Mouse (Mus musculus): ENCODE measurements at regions not wholly inside any gene's neighbourhood (a gene's known extent, or its start where the extent isn't known, plus 50 kb on each side); places are given as distances from the start of the nearest gene placed in this dataset.
"Not testable (repeated sequence)": the region's sequence is repeated elsewhere in the genome, so short reads cannot be mapped to it uniquely, and the experiment has no call there.

- no peak for DNase-seq (ENCODE audit: low spot score in 2 of 2)
These were observed 125.3 kb downstream of the Gipc2 start for GRCm38 (mm10) chr3:152040751-152041150.

- not testable (repeated sequence) for DNase-seq (ENCODE audit: low spot score in 2 of 2)
These were observed 129.2 kb downstream of the Gipc2 start for GRCm38 (mm10) chr3:152036819-152037218.

GRCm38 (mm10) chr3:152035416-152035815 lies 130.6 kb downstream of the Gipc2 start:
- no peak for DNase-seq (ENCODE audit: low spot score in 2 of 2)

- DNase-seq (ENCODE audit: low spot score in 2 of 2) = no peak
These were observed 131.3 kb downstream of the Gipc2 start for GRCm38 (mm10) chr3:152034686-152035085.

- no peak for DNase-seq (ENCODE audit: low spot score in 2 of 2)
These were observed 131.8 kb downstream of the Gipc2 start for GRCm38 (mm10) chr3:152034221-152034620.

GRCm38 (mm10) chr3:152032663-152033318 lies 133.2 kb downstream of the Gipc2 start:
- no peak for DNase-seq (ENCODE audit: low spot score in 2 of 2)

- no peak for DNase-seq (ENCODE audit: low spot score in 2 of 2)
These were observed 137.3 kb downstream of the Gipc2 start for GRCm38 (mm10) chr3:152028695-152029094.

- no peak for DNase-seq (ENCODE audit: low spot score in 2 of 2)
These were observed 140.0 kb downstream of the Gipc2 start for GRCm38 (mm10) chr3:152026034-152026433.

- DNase-seq (ENCODE audit: low spot score in 2 of 2) = no peak
These were observed 140.9 kb downstream of the Gipc2 start for GRCm38 (mm10) chr3:152025122-152025521.

- no peak for DNase-seq (ENCODE audit: low spot score in 2 of 2)
These were observed 159.3 kb downstream of the Gipc2 start for GRCm38 (mm10) chr3:152006747-152007146.

- no peak for DNase-seq (ENCODE audit: low spot score in 2 of 2)
These were observed 160.5 kb downstream of the Gipc2 start for GRCm38 (mm10) chr3:152005366-152006025.

- no peak for DNase-seq (ENCODE audit: low spot score in 2 of 2)
These were observed 161.5 kb downstream of the Gipc2 start for GRCm38 (mm10) chr3:152004411-152004955.

- peak; percentile 2 to 7 for DNase-seq (ENCODE audit: low spot score in 2 of 2)
These were observed 160.2 kb upstream of the Ptgfr start for GRCm38 (mm10) chr3:151997534-151998107.

- no peak for DNase-seq (ENCODE audit: low spot score in 2 of 2)
These were observed 159.7 kb upstream of the Ptgfr start for GRCm38 (mm10) chr3:151997111-151997510.

GRCm38 (mm10) chr3:151988221-151988620 lies 150.8 kb upstream of the Ptgfr start:
- DNase-seq (ENCODE audit: low spot score in 2 of 2) = no peak

GRCm38 (mm10) chr3:151978136-151978535 lies 140.7 kb upstream of the Ptgfr start:
- no peak for DNase-seq (ENCODE audit: low spot score in 2 of 2)

GRCm38 (mm10) chr3:151977651-151978050 lies 140.2 kb upstream of the Ptgfr start:
- no peak for DNase-seq (ENCODE audit: low spot score in 2 of 2)

GRCm38 (mm10) chr3:151949865-151950264 lies 112.4 kb upstream of the Ptgfr start:
- DNase-seq (ENCODE audit: low spot score in 2 of 2) = no peak

GRCm38 (mm10) chr3:151948015-151948645 lies 110.7 kb upstream of the Ptgfr start:
- DNase-seq (ENCODE audit: low spot score in 2 of 2) = no peak

GRCm38 (mm10) chr3:151945916-151946315 lies 108.5 kb upstream of the Ptgfr start:
- DNase-seq (ENCODE audit: low spot score in 2 of 2) = no peak

- DNase-seq (ENCODE audit: low spot score in 2 of 2) = no peak
These were observed 106.1 kb upstream of the Ptgfr start for GRCm38 (mm10) chr3:151943542-151943941.

GRCm38 (mm10) chr3:151938472-151939029 lies 101.1 kb upstream of the Ptgfr start:
- no peak for DNase-seq (ENCODE audit: low spot score in 2 of 2)
